Mouse (Mus musculus): ENCODE results near the gene Numb. TPM values are rescaled to one million over a fixed set of nuclear protein-coding genes. Genes with fewer than 3 reads are reported as not detected.

Gene Numb
- polyA plus RNA-seq (2015; fragmentation: Nextera tagmentation; extraction: Ambion mirVana), result 33.1 and 34.9 TPM in 2 replicates

- peaks cover 31% of the 10 kb centered on the region for H3K4me1 ChIP-seq
- H3K27ac ChIP-seq, result peak within 1 kb of the TSS; percentile 92
- no peaks in the 10 kb centered on the region for H3K36me3 ChIP-seq
- no peaks in the 10 kb centered on the region for H3K9me3 ChIP-seq
- under 1% methylated on average over 61 of the region's 63 CpGs for WGBS
- H3K9ac ChIP-seq, result peak within 1 kb of the TSS; percentile 91
- H3K27me3 ChIP-seq, result no peaks in the 10 kb centered on the region
- H3K4me3 ChIP-seq, result peak within 1 kb of the TSS; percentile 89
- ATAC-seq (ENCODE audit: insufficient number of reproducible peaks, insufficient read depth, low FRiP score, low TSS enrichment, low read depth), result peak; percentile 100
- peak within 1 kb of the TSS; percentile 88 for H3K4me2 ChIP-seq
These were observed at the start of gene Numb for GRCm38 (mm10) chr12:83921535-83922381. Gene Numb (minus strand): TSS chr12:83921934.

GRCm38 (mm10) chr12:83965235-83965634 is 43.5 kb upstream of the Numb start:
- no peaks in the 10 kb centered on the region for H3K36me3 ChIP-seq
- no peaks in the 10 kb centered on the region for H3K9me3 ChIP-seq
- H3K27me3 ChIP-seq, result no peaks in the 10 kb centered on the region
- H3K9ac ChIP-seq, result no peak overlapping the region
- 81% methylated on average over 7 of the region's 7 CpGs for WGBS
- ATAC-seq (ENCODE audit: insufficient number of reproducible peaks, insufficient read depth, low FRiP score, low TSS enrichment, low read depth), result no peak
- no peak overlapping the region for H3K4me3 ChIP-seq
- no peak overlapping the region for H3K27ac ChIP-seq
- no peaks in the 10 kb centered on the region for H3K4me1 ChIP-seq
- no peak overlapping the region for H3K4me2 ChIP-seq

- Histone ChIP-seq H3K4me1 (peaks cover 4% of the 10 kb centered on the region; the same call in 1 of the 2 replicates), H3K4me3 (no peak overlapping the region), H3K36me3 (peaks cover 27% of the 10 kb centered on the region), H3K9me3 (no peaks in the 10 kb centered on the region), H3K4me2 (no peak overlapping the region), H3K9ac (no peak overlapping the region), H3K27me3 (no peaks in the 10 kb centered on the region), H3K27ac (no peak overlapping the region)
- WGBS, result 90% methylated on average over 9 of the region's 9 CpGs
- ATAC-seq (ENCODE audit: insufficient number of reproducible peaks, insufficient read depth, low FRiP score, low TSS enrichment, low read depth), result no peak
These were observed 36.5 kb upstream of the Numb start for GRCm38 (mm10) chr12:83958278-83958677.

- Histone ChIP-seq H3K4me3 (peak overlapping the region; percentile 88), H3K9me3 (no peaks in the 10 kb centered on the region), H3K27me3 (no peaks in the 10 kb centered on the region), H3K9ac (peak overlapping the region; percentile 87), H3K27ac (no peak overlapping the region), H3K36me3 (peaks cover 41% of the 10 kb centered on the region), H3K4me1 (peaks cover 32% of the 10 kb centered on the region), H3K4me2 (peak overlapping the region; percentile 93)
- ATAC-seq (ENCODE audit: insufficient number of reproducible peaks, insufficient read depth, low FRiP score, low TSS enrichment, low read depth), result no peak
- WGBS, result 62% methylated on average over 32 of the region's 32 CpGs
These were observed 30.2 kb upstream of the Numb start for GRCm38 (mm10) chr12:83951711-83952575.

DNA sequence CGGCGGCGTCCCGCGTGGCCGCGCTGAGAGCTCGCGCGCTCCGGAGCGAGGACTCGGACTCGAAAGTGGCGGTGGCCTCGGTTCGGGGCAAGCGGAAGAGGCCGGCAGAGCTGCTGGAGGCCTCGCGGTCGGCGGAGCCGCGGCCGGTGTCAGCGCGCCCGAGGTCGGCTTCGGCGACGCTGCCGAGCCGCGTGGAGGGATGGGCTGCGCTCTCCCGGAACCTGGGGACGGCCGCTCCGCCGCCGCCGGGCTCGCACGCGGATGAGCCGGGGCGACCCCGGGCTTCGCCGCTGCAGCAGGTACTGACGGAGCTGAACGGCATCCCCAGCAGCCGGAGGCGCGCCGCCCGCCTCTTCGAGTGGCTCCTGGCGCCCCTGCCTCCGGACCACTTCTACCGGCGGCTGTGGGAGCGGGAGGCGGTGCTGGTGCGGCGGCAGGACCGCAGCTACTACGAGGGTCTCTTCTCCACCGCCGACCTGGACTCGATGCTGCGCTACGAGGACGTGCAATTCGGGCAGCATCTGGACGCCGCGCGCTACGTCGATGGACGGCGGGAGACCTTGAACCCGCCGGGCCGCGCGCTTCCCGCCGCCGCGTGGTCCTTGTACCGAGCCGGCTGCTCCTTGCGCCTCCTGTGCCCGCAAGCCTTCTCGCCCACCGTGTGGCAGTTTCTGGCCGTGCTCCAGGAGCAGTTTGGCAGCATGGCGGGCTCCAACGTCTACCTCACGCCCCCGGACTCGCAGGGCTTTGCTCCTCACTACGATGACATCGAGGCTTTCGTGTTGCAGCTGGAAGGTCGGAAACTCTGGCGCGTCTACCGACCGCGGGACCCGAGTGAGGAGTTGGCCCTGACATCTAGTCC is 29.3 kb upstream of the Numb start:
- 1% methylated on average over 97 of the region's 116 CpGs for WGBS
- H3K9me3 ChIP-seq, result no peaks in the 10 kb centered on the region
- peak overlapping the region; percentile 87 for H3K9ac ChIP-seq
- peak overlapping the region; percentile 93 for H3K4me2 ChIP-seq
- H3K4me3 ChIP-seq, result peak overlapping the region; percentile 88
- H3K36me3 ChIP-seq, result peaks cover 34% of the 10 kb centered on the region
- peak overlapping the region; percentile 82 for H3K27ac ChIP-seq
- peaks cover 32% of the 10 kb centered on the region for H3K4me1 ChIP-seq
- ATAC-seq (ENCODE audit: insufficient number of reproducible peaks, insufficient read depth, low FRiP score, low TSS enrichment, low read depth), result peak; percentile 62
- no peaks in the 10 kb centered on the region for H3K27me3 ChIP-seq

- peak; percentile 91 for ATAC-seq (ENCODE audit: insufficient number of reproducible peaks, insufficient read depth, low FRiP score, low TSS enrichment, low read depth)
- Histone ChIP-seq H3K4me1 (peaks cover 32% of the 10 kb centered on the region), H3K4me2 (peak within 1 kb of the TSS; percentile 93), H3K36me3 (peaks cover 29% of the 10 kb centered on the region), H3K9me3 (no peaks in the 10 kb centered on the region), H3K4me3 (peak within 1 kb of the TSS; percentile 88), H3K27ac (peak within 1 kb of the TSS; percentile 82), H3K27me3 (no peaks in the 10 kb centered on the region), H3K9ac (peak within 1 kb of the TSS; percentile 87)
- 0% methylated on average over 37 of the region's 37 CpGs for WGBS
These were observed 28.7 kb upstream of the Numb start, which contains the start of gene Riox1 for GRCm38 (mm10) chr12:83950493-83950839. Gene Riox1 (plus strand): TSS chr12:83950608.

- ATAC-seq (ENCODE audit: insufficient number of reproducible peaks, insufficient read depth, low FRiP score, low TSS enrichment, low read depth), result no peak
- peak overlapping the region; percentile 82 for H3K27ac ChIP-seq
- peak overlapping the region; percentile 87 for H3K9ac ChIP-seq
- H3K4me2 ChIP-seq, result peak overlapping the region; percentile 93
- 25% methylated on average over 11 of the region's 11 CpGs for WGBS
- peaks cover 32% of the 10 kb centered on the region for H3K4me1 ChIP-seq
- no peaks in the 10 kb centered on the region for H3K27me3 ChIP-seq
- H3K9me3 ChIP-seq, result no peaks in the 10 kb centered on the region
- H3K36me3 ChIP-seq, result peaks cover 24% of the 10 kb centered on the region
- peak overlapping the region; percentile 88 for H3K4me3 ChIP-seq
These were observed 28.2 kb upstream of the Numb start for GRCm38 (mm10) chr12:83949776-83950492.

- WGBS, result 81% methylated on average over 4 of the region's 4 CpGs
- no peak overlapping the region for H3K4me3 ChIP-seq
- no peak for ATAC-seq (ENCODE audit: insufficient number of reproducible peaks, insufficient read depth, low FRiP score, low TSS enrichment, low read depth)
These were observed 27.3 kb upstream of the Numb start for GRCm38 (mm10) chr12:83949043-83949442.

GRCm38 (mm10) chr12:83947260-83947811 is 25.6 kb upstream of the Numb start:
- no peak overlapping the region for H3K4me3 ChIP-seq
- WGBS, result 85% methylated on average over 8 of the region's 8 CpGs
- H3K4me2 ChIP-seq, result no peak overlapping the region
- H3K9ac ChIP-seq, result no peak overlapping the region
- H3K27ac ChIP-seq, result no peak overlapping the region
- H3K9me3 ChIP-seq, result no peaks in the 10 kb centered on the region
- peaks cover 20% of the 10 kb centered on the region for H3K4me1 ChIP-seq
- ATAC-seq (ENCODE audit: insufficient number of reproducible peaks, insufficient read depth, low FRiP score, low TSS enrichment, low read depth), result no peak
- peaks cover 8% of the 10 kb centered on the region for H3K36me3 ChIP-seq
- H3K27me3 ChIP-seq, result no peaks in the 10 kb centered on the region

More at GRCm38 (mm10) chr12:83949043-83949442, 27.3 kb upstream of the Numb start:
- Histone ChIP-seq H3K27me3 (no peaks in the 10 kb centered on the region), H3K36me3 (peaks cover 20% of the 10 kb centered on the region), H3K9me3 (no peaks in the 10 kb centered on the region), H3K9ac (no peak overlapping the region), H3K4me2 (no peak overlapping the region), H3K4me1 (peaks cover 32% of the 10 kb centered on the region), H3K27ac (no peak overlapping the region)

DNA sequence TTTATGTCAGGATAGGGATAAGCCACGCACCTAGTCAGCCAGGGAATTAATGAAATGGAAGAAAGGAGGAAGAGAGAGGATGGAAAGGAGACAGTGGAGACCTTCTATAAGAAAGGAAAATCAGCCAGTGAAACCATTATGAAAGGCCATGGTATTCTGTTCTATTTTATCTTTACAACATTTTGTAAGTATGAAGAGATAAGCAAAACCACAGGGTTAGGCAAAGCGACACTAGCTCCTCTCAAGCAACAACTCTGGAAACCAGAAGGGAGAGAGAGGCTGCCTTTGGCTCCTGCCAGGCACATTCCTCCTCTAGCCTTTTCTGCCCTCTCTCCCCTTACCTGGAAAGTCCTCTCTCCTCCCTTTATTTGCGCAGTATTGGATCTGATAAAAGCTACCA is 20.2 kb upstream of the Numb start:
- ATAC-seq (ENCODE audit: insufficient number of reproducible peaks, insufficient read depth, low FRiP score, low TSS enrichment, low read depth), result no peak
- H3K27me3 ChIP-seq, result no peaks in the 10 kb centered on the region
- WGBS, result 74% methylated on average over 3 of the region's 3 CpGs

More for the DNA sequence above, 20.2 kb upstream of the Numb start:
- Histone ChIP-seq H3K27ac (no peak overlapping the region), H3K4me1 (no peaks in the 10 kb centered on the region), H3K36me3 (no peaks in the 10 kb centered on the region), H3K4me2 (no peak overlapping the region), H3K4me3 (no peak overlapping the region), H3K9ac (no peak overlapping the region), H3K9me3 (no peaks in the 10 kb centered on the region)
